ENCODE assay signal across 8 mouse cellular contexts in the genomic region with DNA sequence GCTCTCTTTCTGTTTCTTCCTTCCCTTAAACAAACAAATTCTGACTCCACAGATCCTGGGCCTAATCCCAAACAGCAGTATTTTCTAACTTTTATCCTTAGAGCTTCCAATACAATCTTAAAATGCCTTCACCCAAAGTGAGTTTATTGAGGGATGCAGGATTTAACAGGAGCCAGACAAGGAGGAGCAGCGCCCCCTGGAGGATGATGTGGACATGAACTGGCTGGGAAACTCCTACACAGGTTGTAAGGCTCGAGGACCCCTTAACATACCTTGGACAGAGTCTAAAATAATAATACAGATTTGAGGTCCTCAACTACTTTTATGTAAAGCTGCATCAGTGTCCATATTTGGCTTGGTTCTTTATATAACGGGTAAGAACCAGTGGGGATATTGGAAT. TPM values are rescaled to one million over a fixed set of nuclear protein-coding genes. Genes with fewer than 3 reads are reported as not detected.
DNase-seq lines count a peak whose midpoint lies in the region; ATAC-seq and TF ChIP-seq lines count a peak whose summit lies in the region.

No protein-coding gene starts in this region.

- no peak overlapping the region for H3K4me2 ChIP-seq in midbrain, postnatal 0 days (ENCODE audit: low read depth, low read length, poor library complexity, severe bottlenecking)

- H3K36me3 ChIP-seq in midbrain, postnatal 0 days (ENCODE audit: insufficient read depth, low read length), result no peaks in the 10 kb centered on the region

- DNase-seq in heart, adult 18-20 months, result peak; percentile 7 to 56
- no peak for DNase-seq in heart, adult 9 months (ENCODE audit: low spot score in 2 of 2)
- peak; percentile 55 for DNase-seq in 416B (ENCODE audit: low read depth)
- DNase-seq in adrenal gland, postnatal 10 days, result peak; percentile 73
- peak; percentile 54 for DNase-seq in embryo, embryonic 11.5 days (ENCODE audit: low read depth, low spot score)
- DNase-seq in kidney, postnatal 10 days, result peak; percentile 65
- peak; percentile 84 for DNase-seq in midbrain, postnatal 0 days (ENCODE audit: low spot score)
- peak; percentile 43 for DNase-seq in testis, postnatal 14 days (ENCODE audit: low spot score)

- WGBS in midbrain, postnatal 0 days, result 13% methylated on average over 3 of the region's 3 CpGs

- no peak overlapping the region for H3K27ac ChIP-seq in midbrain, postnatal 0 days (ENCODE audit: low read depth, low read length)

- no peaks in the 10 kb centered on the region for H3K4me1 ChIP-seq in midbrain, postnatal 0 days (ENCODE audit: insufficient read depth, low read length)

- TF ChIP-seq CTCF in midbrain, postnatal 0 days (IDR thresholded peaks at IDR 0.05), result peak; percentile 95

- ATAC-seq in midbrain, postnatal 0 days (ENCODE audit: low FRiP score), result 0 out of 2 replicates have a peak, but pooled peaks have one; percentile 34

- no peak overlapping the region for H3K9ac ChIP-seq in midbrain, postnatal 0 days (replicated peaks; ENCODE audit: low read length, poor library complexity, severe bottlenecking)

- H3K4me3 ChIP-seq in midbrain, postnatal 0 days (ENCODE audit: low read depth, low read length), result no peak overlapping the region

- H3K9me3 ChIP-seq in midbrain, postnatal 0 days (ENCODE audit: low read length), result no peaks in the 10 kb centered on the region

- H3K27me3 ChIP-seq in midbrain, postnatal 0 days (ENCODE audit: insufficient read depth, low read length), result no peaks in the 10 kb centered on the region

RNA-seq across cellular contexts. Expression of gene Lonrf2, which starts 19.7 kb away (rescaled TPM):
- total RNA-seq in heart, adult 18-20 months (2021), result 1 to 10 TPM; 3.9 to 4.2 TPM
- 1 to 10 TPM; 4.3 to 6.7 TPM for total RNA-seq in adrenal gland, postnatal 10 days (2021)
- total RNA-seq in midbrain, postnatal 0 days (2014; rRNA removed), result 155 and 183 TPM in 2 replicates
- 24.2 and 28.8 TPM in 2 replicates for polyA plus RNA-seq in midbrain, postnatal 0 days (2015; fragmentation: Nextera tagmentation; extraction: Ambion mirVana)

RNA-seq across cellular contexts. Expression of gene Chst10, which starts 41.8 kb away (rescaled TPM):
- total RNA-seq in heart, adult 18-20 months (2021), result 1 to 10 TPM in 1 of 2 experiments, under 1 TPM in 1; 0.42 to 1.1 TPM
- total RNA-seq in adrenal gland, postnatal 10 days (2021), result 1 to 10 TPM; 1.5 to 2.5 TPM
- total RNA-seq in midbrain, postnatal 0 days (2014; rRNA removed), result 85.2 and 88.5 TPM in 2 replicates
- polyA plus RNA-seq in midbrain, postnatal 0 days (2015; fragmentation: Nextera tagmentation; extraction: Ambion mirVana), result 66.4 and 68.9 TPM in 2 replicates

Comparison
In these comparisons a context has a peak if more than half of its experiments do, and no peak if none do; other contexts are left out.
1. DNase-seq: peak in heart, adult 18-20 months (2 of 2), 416B (single experiment), adrenal gland, postnatal 10 days (single experiment), embryo, embryonic 11.5 days (single experiment), kidney, postnatal 10 days (single experiment), midbrain, postnatal 0 days (single experiment) and testis, postnatal 14 days (single experiment); none in heart, adult 9 months (0 of 2).
2. RNA of gene Lonrf2, which starts 19.7 kb away (total RNA-seq): 155 to 183 TPM in midbrain, postnatal 0 days; 4.3 to 6.7 TPM in adrenal gland, postnatal 10 days and 3.9 to 4.2 TPM in heart, adult 18-20 months; every median in the first group is over 10 times any median in the second.
3. RNA of gene Chst10, which starts 41.8 kb away (total RNA-seq): 85.2 to 88.5 TPM in midbrain, postnatal 0 days; 1.5 to 2.5 TPM in adrenal gland, postnatal 10 days and 0.42 to 1.1 TPM in heart, adult 18-20 months; every median in the first group is over 10 times any median in the second.